Mouse (Mus musculus): Measurements from ENCODE around the gene 4931414P19Rik.

DNA sequence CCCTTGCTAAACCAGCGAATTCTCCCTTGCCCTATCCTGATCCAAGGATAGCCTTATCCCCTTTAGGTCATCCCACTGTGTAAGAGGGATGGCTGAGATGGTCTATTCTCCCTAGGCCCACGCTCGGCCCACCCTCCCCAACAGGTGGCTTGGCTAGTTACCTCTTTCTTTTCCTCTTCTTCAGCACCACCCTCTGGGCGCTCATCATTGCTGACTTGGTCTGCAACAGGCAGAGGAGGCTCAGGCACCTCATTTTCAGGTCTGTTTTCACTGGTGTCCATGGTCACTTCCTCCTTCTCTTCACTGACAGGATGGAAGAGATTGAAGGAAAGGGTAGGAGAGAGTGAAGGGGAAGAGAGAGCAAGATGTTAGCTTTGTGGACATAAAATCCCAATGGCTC, 45.8 kb upstream of the 4931414P19Rik start:
- TF ChIP-seq POLR2A (IDR thresholded peaks at IDR 0.05; ENCODE audit: insufficient read depth, low read depth, low read length): no peak
- no peak for TF ChIP-seq CTCF (IDR thresholded peaks at IDR 0.05; ENCODE audit: insufficient read depth, low read depth, low read length)

Measured in olfactory bulb, adult 2 months (tissue).